8 mouse cellular contexts compared by ENCODE assay signal in genomic region chr17:83312244-83312918, GRCm38 (mm10). TPM values are rescaled to one million over a fixed set of nuclear protein-coding genes. Genes with fewer than 3 reads are reported as not detected.
DNase-seq lines count a peak whose midpoint lies in the region; ATAC-seq and TF ChIP-seq lines count a peak whose summit lies in the region.

No protein-coding gene starts in this region.

- H3K4me3 ChIP-seq in G1E (ENCODE audit: low read depth, low read length), result no peak overlapping the region
- H3K4me3 ChIP-seq in bone marrow macrophage, adult 2 months (ENCODE audit: insufficient read depth, low read length), result peak overlapping the region; percentile 25
- H3K4me3 ChIP-seq in hindbrain, postnatal 0 days (ENCODE audit: low read length), result no peak overlapping the region
- H3K4me3 ChIP-seq in limb, embryonic 15.5 days, result peak overlapping the region; percentile 12; the same call in 1 of the 2 replicates
- H3K4me3 ChIP-seq in midbrain, embryonic 14.5 days (replicated peaks; ENCODE audit: low read depth, low read length), result no peak overlapping the region
- peak overlapping the region; percentile 33; the same call in 1 of the 2 replicates for H3K4me3 ChIP-seq in spleen, adult 2 months (ENCODE audit: extremely low read depth, insufficient read depth, insufficient read length)

- TF ChIP-seq CTCF in G1E (IDR thresholded peaks at IDR 0.05; ENCODE audit: low read depth, low read length), result no peak
- no peak for TF ChIP-seq CTCF in bone marrow macrophage, adult 2 months (IDR thresholded peaks at IDR 0.05; ENCODE audit: low read depth, low read length)
- TF ChIP-seq CTCF in hindbrain, postnatal 0 days (IDR thresholded peaks at IDR 0.05; ENCODE audit: low read depth), result no peak
- TF ChIP-seq CTCF in spleen, adult 2 months (IDR thresholded peaks at IDR 0.05; ENCODE audit: extremely low read depth, insufficient read depth, insufficient read length, insufficient replicate concordance), result no peak

- H3K4me1 ChIP-seq in G1E (ENCODE audit: insufficient read depth, low read depth, low read length), result no peaks in the 10 kb centered on the region
- peaks cover 27% of the 10 kb centered on the region for H3K4me1 ChIP-seq in bone marrow macrophage, adult 2 months (ENCODE audit: control insufficient read depth, insufficient read depth, low read length)
- no peaks in the 10 kb centered on the region for H3K4me1 ChIP-seq in hindbrain, postnatal 0 days (ENCODE audit: insufficient read depth, low read length)
- peaks cover 47% of the 10 kb centered on the region for H3K4me1 ChIP-seq in limb, embryonic 15.5 days
- peaks cover 7% of the 10 kb centered on the region; the same call in 1 of the 2 replicates for H3K4me1 ChIP-seq in midbrain, embryonic 14.5 days (ENCODE audit: control insufficient read depth, insufficient read depth, low read length)
- peaks cover 7% of the 10 kb centered on the region; the same call in 1 of the 2 replicates for H3K4me1 ChIP-seq in spleen, adult 2 months (ENCODE audit: control insufficient read depth, insufficient read depth, insufficient read length)

- H3K36me3 ChIP-seq in G1E (replicated peaks), result no peaks in the 10 kb centered on the region
- H3K36me3 ChIP-seq in hindbrain, postnatal 0 days (ENCODE audit: insufficient read depth, low read length), result no peaks in the 10 kb centered on the region
- no peaks in the 10 kb centered on the region for H3K36me3 ChIP-seq in limb, embryonic 15.5 days
- H3K36me3 ChIP-seq in midbrain, embryonic 14.5 days (ENCODE audit: control insufficient read depth, insufficient read depth, low read length), result no peaks in the 10 kb centered on the region
- H3K36me3 ChIP-seq in spleen, adult 2 months (ENCODE audit: control insufficient read depth, insufficient read depth, low read length), result no peaks in the 10 kb centered on the region

- peaks cover 10% of the 10 kb centered on the region for H3K27me3 ChIP-seq in G1E (ENCODE audit: insufficient read depth, low read length)
- H3K27me3 ChIP-seq in hindbrain, postnatal 0 days (ENCODE audit: insufficient read depth, low read length), result no peaks in the 10 kb centered on the region
- H3K27me3 ChIP-seq in limb, embryonic 15.5 days, result no peaks in the 10 kb centered on the region
- no peaks in the 10 kb centered on the region for H3K27me3 ChIP-seq in midbrain, embryonic 14.5 days (ENCODE audit: control insufficient read depth, insufficient read depth, low read length)
- H3K27me3 ChIP-seq in spleen, adult 2 months (ENCODE audit: control insufficient read depth, insufficient read depth, low read length), result no peaks in the 10 kb centered on the region

- H3K27ac ChIP-seq in bone marrow macrophage, adult 2 months (ENCODE audit: insufficient read depth, low read depth, low read length), result peak overlapping the region; percentile 31; the same call in 1 of the 2 replicates
- H3K27ac ChIP-seq in hindbrain, postnatal 0 days, result no peak overlapping the region
- H3K27ac ChIP-seq in limb, embryonic 15.5 days, result peak overlapping the region; percentile 92
- no peak overlapping the region for H3K27ac ChIP-seq in midbrain, embryonic 14.5 days (replicated peaks; ENCODE audit: low read depth, low read length)
- peak overlapping the region; percentile 71 for H3K27ac ChIP-seq in spleen, adult 2 months (ENCODE audit: insufficient read depth, low read length)

- peak overlapping the region; percentile 39 for H3K4me2 ChIP-seq in hindbrain, postnatal 0 days (ENCODE audit: low read depth, low read length)
- peak overlapping the region; percentile 40 for H3K4me2 ChIP-seq in limb, embryonic 15.5 days
- peak overlapping the region; percentile 24; the same call in 1 of the 2 replicates for H3K4me2 ChIP-seq in midbrain, embryonic 14.5 days (ENCODE audit: low read length)

- no peak overlapping the region for H3K9ac ChIP-seq in hindbrain, postnatal 0 days (replicated peaks; ENCODE audit: low read length)
- no peak overlapping the region for H3K9ac ChIP-seq in limb, embryonic 15.5 days
- H3K9ac ChIP-seq in midbrain, embryonic 14.5 days (replicated peaks; ENCODE audit: low read length), result no peak overlapping the region

- no peaks in the 10 kb centered on the region for H3K9me3 ChIP-seq in G1E (replicated peaks)
- H3K9me3 ChIP-seq in hindbrain, postnatal 0 days (ENCODE audit: low read length), result no peaks in the 10 kb centered on the region
- H3K9me3 ChIP-seq in limb, embryonic 15.5 days, result no peaks in the 10 kb centered on the region
- H3K9me3 ChIP-seq in midbrain, embryonic 14.5 days (ENCODE audit: control insufficient read depth, low read length), result no peaks in the 10 kb centered on the region

- TF ChIP-seq POLR2A in bone marrow macrophage, adult 2 months (IDR thresholded peaks at IDR 0.05; ENCODE audit: borderline replicate concordance, low read depth, low read length), result no peak
- TF ChIP-seq POLR2A in spleen, adult 2 months (IDR thresholded peaks at IDR 0.05; ENCODE audit: low read depth, low read length), result no peak

- 13% methylated on average over 15 of the region's 15 CpGs for WGBS in hindbrain, postnatal 0 days
- WGBS in limb, embryonic 15.5 days, result 5% methylated on average over 15 of the region's 15 CpGs
- WGBS in midbrain, embryonic 14.5 days, result 3% methylated on average over 15 of the region's 15 CpGs
- WGBS in spleen, adult 2 months, result 4% methylated on average over 15 of the region's 15 CpGs

- DNase-seq in G1E (ENCODE audit: low spot score), result no peak
- DNase-seq in gastrocnemius, postnatal 10 days, result peak; percentile 57
- peak; percentile 55 for DNase-seq in hindbrain, postnatal 0 days (ENCODE audit: low spot score)
- peak; percentile 40 for DNase-seq in midbrain, embryonic 14.5 days
- DNase-seq in spleen, adult 2 months (ENCODE audit: low read depth in 1 of 2, low spot score in 2 of 2), result peak; percentile 18 to 58

- peak; percentile 73 for ATAC-seq in G1E (ENCODE audit: extremely low read depth, insufficient number of reproducible peaks, low FRiP score, poor library complexity, severe bottlenecking)
- ATAC-seq in hindbrain, postnatal 0 days, result peak; percentile 59
- peak; percentile 59 for ATAC-seq in limb, embryonic 15.5 days (ENCODE audit: insufficient number of reproducible peaks, low FRiP score, low TSS enrichment, low read depth)
- ATAC-seq in midbrain, embryonic 14.5 days (ENCODE audit: low FRiP score, low TSS enrichment), result no peak
- no peak for ATAC-seq in cerebellum, adult (ENCODE audit: insufficient number of reproducible peaks, low FRiP score, low TSS enrichment)

RNA-seq across cellular contexts. Expression of gene Eml4, which starts 38.4 kb away (rescaled TPM):
- total RNA-seq in G1E (2014; fragmentation: Nextera tagmentation), result 30.2 and 37.8 TPM in 2 replicates
- total RNA-seq in G1E (2017), result 22.4 and 26.4 TPM in 2 replicates
- polyA plus RNA-seq in G1E (2012), result 3.3 and 3.7 TPM in 2 replicates
- 15.2 and 16.6 TPM in 2 replicates for polyA plus RNA-seq in bone marrow macrophage, adult 2 months (2012; ENCODE audit: insufficient read depth, insufficient read length, missing spikeins)
- total RNA-seq in gastrocnemius, postnatal 10 days (2021), result 1 to 10 TPM; 4.8 to 7.7 TPM
- 42.9 and 47.8 TPM in 2 replicates for total RNA-seq in hindbrain, postnatal 0 days (2014; rRNA removed)
- 18.7 and 20.2 TPM in 2 replicates for polyA plus RNA-seq in hindbrain, postnatal 0 days (2015; fragmentation: Nextera tagmentation; extraction: Ambion mirVana)
- 23.8 and 28.1 TPM in 2 replicates for polyA plus RNA-seq in limb, embryonic 15.5 days (2015; fragmentation: Nextera tagmentation; extraction: Ambion mirVana)
- polyA plus RNA-seq in midbrain, embryonic 14.5 days (2014; fragmentation: Nextera tagmentation; extraction: Ambion mirVana), result 24.9 and 38.9 TPM in 2 replicates
- 13.7 and 15.0 TPM in 2 replicates for polyA plus RNA-seq in spleen, adult 2 months (2012; rRNA removed)

Comparison
In these comparisons a context has a peak if more than half of its experiments do, and no peak if none do; other contexts are left out.
1. ATAC-seq: peak in G1E (single experiment), hindbrain, postnatal 0 days (single experiment) and limb, embryonic 15.5 days (single experiment); none in midbrain, embryonic 14.5 days (single experiment) and cerebellum, adult (single experiment).
2. H3K4me3 ChIP-seq: peak in bone marrow macrophage, adult 2 months (single experiment), limb, embryonic 15.5 days (single experiment) and spleen, adult 2 months (single experiment); none in G1E (single experiment), hindbrain, postnatal 0 days (single experiment) and midbrain, embryonic 14.5 days (single experiment).
3. H3K27ac ChIP-seq: peak in bone marrow macrophage, adult 2 months (single experiment), limb, embryonic 15.5 days (single experiment) and spleen, adult 2 months (single experiment); none in hindbrain, postnatal 0 days (single experiment) and midbrain, embryonic 14.5 days (single experiment).
4. Peak in every context shown above with its lines, with median percentiles within 50 percentile points of each other: H3K4me2 ChIP-seq.